Mouse (Mus musculus): Measurements from ENCODE around the gene Cyp4x1. TPM values are rescaled to one million over a fixed set of nuclear protein-coding genes. Genes with fewer than 3 reads are reported as not detected.

Cyp4x1 gene
- polyA plus RNA-seq, 1 experiment, result not detected

- no peak overlapping the region for H3K27ac ChIP-seq (ENCODE audit: control insufficient read depth, insufficient read depth, low read depth, low read length)
- no peaks in the 10 kb centered on the region for H3K36me3 ChIP-seq (ENCODE audit: control insufficient read depth, insufficient read depth, low read length)
- H3K4me1 ChIP-seq (ENCODE audit: control insufficient read depth, insufficient read depth, low read length), result peaks cover 27% of the 10 kb centered on the region
- TF ChIP-seq POLR2A (IDR thresholded peaks at IDR 0.05; ENCODE audit: control insufficient read depth, low read depth, low read length), result no peak
- no peak for TF ChIP-seq CTCF (IDR thresholded peaks at IDR 0.05; ENCODE audit: control insufficient read depth, insufficient read depth, insufficient replicate concordance, low read depth, low read length)
- H3K27me3 ChIP-seq (ENCODE audit: control insufficient read depth, insufficient read depth, low read length), result peaks cover 8% of the 10 kb centered on the region
- H3K4me3 ChIP-seq (ENCODE audit: control insufficient read depth, low read depth, low read length), result peak overlapping the region; percentile 84
These were observed 71.6 kb downstream of the Cyp4x1 start for GRCm38 (mm10) chr4:115062540-115062874.

GRCm38 (mm10) chr4:115060753-115061152 lies 73.3 kb downstream of the Cyp4x1 start:
- H3K4me1 ChIP-seq (ENCODE audit: control insufficient read depth, insufficient read depth, low read length), result peaks cover 30% of the 10 kb centered on the region
- no peak overlapping the region for H3K4me3 ChIP-seq (ENCODE audit: control insufficient read depth, low read depth, low read length)
- TF ChIP-seq CTCF (IDR thresholded peaks at IDR 0.05; ENCODE audit: control insufficient read depth, insufficient read depth, insufficient replicate concordance, low read depth, low read length) (no peak), POLR2A (IDR thresholded peaks at IDR 0.05; ENCODE audit: control insufficient read depth, low read depth, low read length) (no peak)
- H3K27ac ChIP-seq (ENCODE audit: control insufficient read depth, insufficient read depth, low read depth, low read length), result no peak overlapping the region
- H3K36me3 ChIP-seq (ENCODE audit: control insufficient read depth, insufficient read depth, low read length), result no peaks in the 10 kb centered on the region
- peaks cover 8% of the 10 kb centered on the region for H3K27me3 ChIP-seq (ENCODE audit: control insufficient read depth, insufficient read depth, low read length)

- H3K4me1 ChIP-seq (ENCODE audit: control insufficient read depth, insufficient read depth, low read length), result peaks cover 30% of the 10 kb centered on the region
- no peaks in the 10 kb centered on the region for H3K36me3 ChIP-seq (ENCODE audit: control insufficient read depth, insufficient read depth, low read length)
- no peak overlapping the region for H3K4me3 ChIP-seq (ENCODE audit: control insufficient read depth, low read depth, low read length)
- no peak for TF ChIP-seq CTCF (IDR thresholded peaks at IDR 0.05; ENCODE audit: control insufficient read depth, insufficient read depth, insufficient replicate concordance, low read depth, low read length)
- no peak for TF ChIP-seq POLR2A (IDR thresholded peaks at IDR 0.05; ENCODE audit: control insufficient read depth, low read depth, low read length)
- peaks cover 8% of the 10 kb centered on the region for H3K27me3 ChIP-seq (ENCODE audit: control insufficient read depth, insufficient read depth, low read length)
- no peak overlapping the region for H3K27ac ChIP-seq (ENCODE audit: control insufficient read depth, insufficient read depth, low read depth, low read length)
These were observed 74.2 kb downstream of the Cyp4x1 start for GRCm38 (mm10) chr4:115059871-115060270.

- Histone ChIP-seq H3K4me3 (ENCODE audit: control insufficient read depth, low read depth, low read length) (peak overlapping the region; percentile 40; the same call in 1 of the 2 replicates), H3K27me3 (ENCODE audit: control insufficient read depth, insufficient read depth, low read length) (peaks cover 8% of the 10 kb centered on the region), H3K36me3 (ENCODE audit: control insufficient read depth, insufficient read depth, low read length) (no peaks in the 10 kb centered on the region), H3K4me1 (ENCODE audit: control insufficient read depth, insufficient read depth, low read length) (peaks cover 29% of the 10 kb centered on the region), H3K27ac (ENCODE audit: control insufficient read depth, insufficient read depth, low read depth, low read length) (no peak overlapping the region)
- TF ChIP-seq POLR2A (IDR thresholded peaks at IDR 0.05; ENCODE audit: control insufficient read depth, low read depth, low read length), result no peak
These were observed 75.0 kb downstream of the Cyp4x1 start for GRCm38 (mm10) chr4:115058871-115059590.

GRCm38 (mm10) chr4:115058317-115058761 lies 75.7 kb downstream of the Cyp4x1 start:
- H3K4me1 ChIP-seq (ENCODE audit: control insufficient read depth, insufficient read depth, low read length), result peaks cover 22% of the 10 kb centered on the region
- peaks cover 8% of the 10 kb centered on the region for H3K27me3 ChIP-seq (ENCODE audit: control insufficient read depth, insufficient read depth, low read length)
- no peaks in the 10 kb centered on the region for H3K36me3 ChIP-seq (ENCODE audit: control insufficient read depth, insufficient read depth, low read length)
- TF ChIP-seq POLR2A (IDR thresholded peaks at IDR 0.05; ENCODE audit: control insufficient read depth, low read depth, low read length), result no peak
- TF ChIP-seq CTCF (IDR thresholded peaks at IDR 0.05; ENCODE audit: control insufficient read depth, insufficient read depth, insufficient replicate concordance, low read depth, low read length), result no peak
- no peak overlapping the region; the same call in 1 of the 2 replicates for H3K27ac ChIP-seq (ENCODE audit: control insufficient read depth, insufficient read depth, low read depth, low read length)
- H3K4me3 ChIP-seq (ENCODE audit: control insufficient read depth, low read depth, low read length), result no peak overlapping the region

- H3K4me3 ChIP-seq (ENCODE audit: control insufficient read depth, low read depth, low read length), result peak overlapping the region; percentile 21
- TF ChIP-seq POLR2A (IDR thresholded peaks at IDR 0.05; ENCODE audit: control insufficient read depth, low read depth, low read length) (no peak), CTCF (IDR thresholded peaks at IDR 0.05; ENCODE audit: control insufficient read depth, insufficient read depth, insufficient replicate concordance, low read depth, low read length) (no peak)
- H3K27ac ChIP-seq (ENCODE audit: control insufficient read depth, insufficient read depth, low read depth, low read length), result peak overlapping the region; percentile 3; the same call in 1 of the 2 replicates
- no peaks in the 10 kb centered on the region for H3K36me3 ChIP-seq (ENCODE audit: control insufficient read depth, insufficient read depth, low read length)
- H3K27me3 ChIP-seq (ENCODE audit: control insufficient read depth, insufficient read depth, low read length), result peaks cover 8% of the 10 kb centered on the region
- H3K4me1 ChIP-seq (ENCODE audit: control insufficient read depth, insufficient read depth, low read length), result peaks cover 16% of the 10 kb centered on the region
These were observed 76.3 kb downstream of the Cyp4x1 start for GRCm38 (mm10) chr4:115057674-115058316.

- TF ChIP-seq POLR2A (IDR thresholded peaks at IDR 0.05; ENCODE audit: control insufficient read depth, low read depth, low read length) (no peak), CTCF (IDR thresholded peaks at IDR 0.05; ENCODE audit: control insufficient read depth, insufficient read depth, insufficient replicate concordance, low read depth, low read length) (no peak)
- Histone ChIP-seq H3K4me1 (ENCODE audit: control insufficient read depth, insufficient read depth, low read length) (peaks cover 15% of the 10 kb centered on the region), H3K27ac (ENCODE audit: control insufficient read depth, insufficient read depth, low read depth, low read length) (peak overlapping the region; percentile 7), H3K4me3 (ENCODE audit: control insufficient read depth, low read depth, low read length) (peak overlapping the region; percentile 57), H3K27me3 (ENCODE audit: control insufficient read depth, insufficient read depth, low read length) (peaks cover 8% of the 10 kb centered on the region), H3K36me3 (ENCODE audit: control insufficient read depth, insufficient read depth, low read length) (no peaks in the 10 kb centered on the region)
These were observed 77.0 kb downstream of the Cyp4x1 start for GRCm38 (mm10) chr4:115056921-115057673.
